Mouse (Mus musculus) forebrain, postnatal 0 days (tissue): ENCODE measurements around the gene Tcp1. TPM values are rescaled to one million over a fixed set of nuclear protein-coding genes. Genes with fewer than 3 reads are reported as not detected.
A peak's percentile ranks its signal among the peaks of the same experiment; 100 is the strongest.
"Not testable (repeated sequence)": the region's sequence is repeated elsewhere in the genome, so short reads cannot be mapped to it uniquely, and the experiment has no call there.

Experiments used
- ATAC-seq: fragments of 200-750 bp; cut with Nextera tagmentation; 2 replicates; pipeline ENCODE4 v1.8.0; 2017; ENCODE audit warnings: mild to moderate bottlenecking, moderate library complexity
- DNase-seq: peaks from one replicate; pipeline ENCODE4 v3.0.0-alpha.2; 2015
- H3K27ac ChIP-seq: fragments of 300-500 bp; sonication (generic); 2 replicates; pipeline ENCODE4 v1.5.1; 2014; ENCODE audit warnings: low read depth, mild to moderate bottlenecking, antibody characterized with exemption, low read length, moderate library complexity, mixed read lengths
- H3K27me3 ChIP-seq: fragments of 300-500 bp; sonication (generic); 2 replicates; pipeline ENCODE4 v1.6.1; 2014; ENCODE audit warnings: mild to moderate bottlenecking, low read length, mixed read lengths; ENCODE audit not compliant: insufficient read depth
- H3K36me3 ChIP-seq: fragments of 300-500 bp; sonication (generic); 2 replicates; pipeline ENCODE4 v1.6.1; 2014; ENCODE audit warnings: mild to moderate bottlenecking, moderate library complexity; ENCODE audit not compliant: insufficient read depth
- H3K4me1 ChIP-seq: fragments of 300-500 bp; sonication (generic); 2 replicates; pipeline ENCODE4 v1.6.1; 2014; ENCODE audit warnings: antibody characterized with exemption; ENCODE audit not compliant: insufficient read depth
- H3K4me2 ChIP-seq: fragments of 300-500 bp; sonication (generic); 2 replicates; pipeline ENCODE4 v1.6.1; 2014; ENCODE audit warnings: low read depth, mild to moderate bottlenecking, moderate library complexity
- H3K4me3 ChIP-seq: fragments of 300-500 bp; sonication (generic); 2 replicates; pipeline ENCODE4 v1.5.1; 2014; ENCODE audit warnings: low read depth, low read length, mixed read lengths
- H3K9ac ChIP-seq: fragments of 300-500 bp; sonication (generic); 2 replicates; pipeline ENCODE4 v1.6.1; 2014; ENCODE audit warnings: mild to moderate bottlenecking
- H3K9me3 ChIP-seq: fragments of 300-500 bp; sonication (generic); 2 replicates; pipeline ENCODE4 v1.6.1; 2016; ENCODE audit warnings: low read length
- CTCF ChIP-seq: sonication (generic); IDR thresholded peaks from 2 replicates; pipeline ENCODE4 v1.5.1; 2016; ENCODE audit warnings: antibody characterized with exemption, control low read depth, low read depth
- WGBS: fragments of 180-500 bp; shearing (Covaris S2); extraction: QIAGEN DNeasy Blood & Tissue Kit; methylation state at CpG from one replicate; pipeline ENCODE4 v1.1.7; 2014; 5-methylcytosine and 5-hydroxymethylcytosine counted together
- polyA plus RNA-seq: library from polyadenylated mRNA; unstranded; fragments of >200 nt; fragmentation: Nextera tagmentation; extraction: Ambion mirVana; gene quantifications from 2 replicates; pipeline ENCODE4 v1.2.1, GENCODE M21; 2015
- total RNA-seq: library from RNA; depleted of rRNA; stranded (reverse); fragments of >200 nt; gene quantifications from 2 replicates; pipeline ENCODE4 v1.2.3, GENCODE M21; 2014

Tcp1 gene
- total and polyA plus RNA-seq, 2 experiments from 2014 or later, result 418 to 432 TPM

- TF ChIP-seq CTCF, result no peak
- H3K4me3 ChIP-seq, result no peak overlapping the region
- DNase-seq, result no peak
- H3K9ac ChIP-seq, result no peak overlapping the region
- no peaks in the 10 kb centered on the region for H3K4me1 ChIP-seq
- 85% methylated on average over 2 of the region's 2 CpGs for WGBS
- no peaks in the 10 kb centered on the region for H3K27me3 ChIP-seq
- H3K4me2 ChIP-seq, result no peak overlapping the region
- no peaks in the 10 kb centered on the region for H3K9me3 ChIP-seq
- no peak for ATAC-seq
- peaks cover 6% of the 10 kb centered on the region; the same call in 1 of the 2 replicates for H3K36me3 ChIP-seq
- no peak overlapping the region for H3K27ac ChIP-seq
Measured at GRCm38 (mm10) chr17:12937412-12937970, 22.0 kb downstream of the Tcp1 start.

GRCm38 (mm10) chr17:12938077-12938476 lies 22.6 kb downstream of the Tcp1 start:
- Histone ChIP-seq H3K4me3 (no peak overlapping the region), H3K27me3 (no peaks in the 10 kb centered on the region), H3K27ac (no peak overlapping the region), H3K36me3 (peaks cover 12% of the 10 kb centered on the region), H3K9ac (no peak overlapping the region), H3K9me3 (no peaks in the 10 kb centered on the region), H3K4me2 (no peak overlapping the region), H3K4me1 (no peaks in the 10 kb centered on the region)
- 15% methylated on average over 2 of the region's 2 CpGs for WGBS
- TF ChIP-seq CTCF, result no peak
- peak; percentile 26; the same call in 1 of the 2 replicates for ATAC-seq
- no peak for DNase-seq

DNA sequence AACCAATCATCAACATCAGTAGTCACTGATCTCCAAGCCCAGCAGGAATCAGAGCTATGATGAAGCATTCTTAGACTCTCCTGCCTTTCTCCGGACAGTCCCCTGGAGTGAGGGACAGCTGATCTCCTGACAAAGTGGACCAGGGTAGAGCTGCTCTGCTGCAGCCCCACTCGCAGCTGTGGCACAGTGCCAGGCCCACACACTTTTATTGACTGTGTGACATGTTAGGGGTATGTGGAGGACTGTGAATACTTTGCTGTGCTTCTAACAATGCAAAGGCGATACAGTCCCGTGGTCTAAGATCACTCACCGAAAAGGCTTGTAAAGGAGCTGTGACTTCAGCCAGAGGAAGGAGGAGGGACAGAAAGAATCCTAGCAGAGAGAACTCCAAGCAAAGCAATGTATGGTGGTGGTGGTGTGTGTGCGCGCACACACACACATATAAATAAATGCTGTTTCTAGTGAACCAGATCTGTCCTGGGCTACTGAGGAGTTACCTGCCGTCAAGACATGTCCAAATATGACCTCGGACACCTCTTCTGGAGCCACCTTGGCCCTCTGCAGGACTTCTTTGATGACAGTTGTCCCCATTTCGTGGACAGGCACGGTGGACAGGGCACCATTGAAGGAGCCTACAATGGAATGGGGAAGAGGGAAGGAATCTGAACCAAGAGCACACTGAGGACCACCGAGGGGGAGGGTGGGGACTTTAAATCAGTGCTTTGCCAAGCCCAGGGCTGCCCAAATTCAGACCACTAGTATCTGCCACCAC lies 24.1 kb downstream of the Tcp1 start:
- not testable (repeated sequence) for H3K4me1 ChIP-seq, H3K9ac ChIP-seq, H3K9me3 ChIP-seq, DNase-seq, H3K27me3 ChIP-seq, H3K27ac ChIP-seq, H3K4me3 ChIP-seq
- WGBS, result 36% methylated on average over 2 of the region's 12 CpGs
- ATAC-seq, result peak; percentile 47; the same call in 1 of the 2 replicates
- peak overlapping the region; percentile 44 for H3K4me2 ChIP-seq
- H3K36me3 ChIP-seq, result peaks cover 22% of the 10 kb centered on the region

DNA sequence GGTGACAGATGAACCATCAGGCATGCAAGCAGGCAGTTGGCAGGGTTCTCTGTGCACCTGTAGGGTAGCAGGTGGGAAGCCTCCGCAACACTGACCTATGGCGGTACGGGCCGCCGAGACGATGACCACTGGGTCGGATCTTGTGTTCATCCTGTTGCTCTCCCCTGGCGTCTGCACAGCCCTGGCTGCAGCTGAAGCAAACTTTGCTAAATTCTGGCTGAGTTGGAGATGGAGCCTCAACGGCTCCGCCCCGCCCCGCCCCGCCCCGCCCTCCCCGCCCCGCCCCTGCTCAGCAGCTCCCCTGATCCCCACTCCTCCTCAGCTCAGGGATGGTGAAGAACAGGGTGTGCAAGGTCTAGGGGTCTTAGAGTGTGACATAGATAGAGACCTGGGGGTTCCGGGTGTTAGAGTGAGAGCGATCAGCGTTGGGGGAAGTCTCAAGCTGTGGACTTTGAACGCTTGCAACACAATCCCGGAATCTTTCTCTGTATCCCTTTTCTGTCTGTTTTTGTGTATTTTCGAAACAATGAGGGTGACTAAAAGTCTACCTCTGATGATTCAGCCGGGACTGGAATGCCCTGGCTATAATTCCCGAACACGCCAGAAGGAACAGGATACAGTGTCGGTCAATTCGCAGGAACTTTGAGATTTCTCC lies 24.8 kb downstream of the Tcp1 start, which contains the start of gene Acat3:
Gene Acat3 (minus strand): TSS at position 450 of the 655 bp plus-strand sequence.
- DNase-seq, result no peak
- H3K9me3 ChIP-seq, result no peaks in the 10 kb centered on the region
- whole genome bisulfite sequencing, result 12% methylated on average over 27 of the region's 27 CpGs
- peak; percentile 54 for ATAC-seq
- no peaks in the 10 kb centered on the region for H3K27me3 ChIP-seq
- H3K4me1 ChIP-seq, result no peaks in the 10 kb centered on the region
- peak within 1 kb of the TSS; percentile 44 for H3K4me2 ChIP-seq
- no peak for TF ChIP-seq CTCF
- H3K27ac ChIP-seq, result no peak within 1 kb of the TSS
- peak within 1 kb of the TSS; percentile 22; the same call in 1 of the 2 replicates for H3K9ac ChIP-seq
- H3K4me3 ChIP-seq, result peak within 1 kb of the TSS; percentile 19
- peaks cover 29% of the 10 kb centered on the region for H3K36me3 ChIP-seq

GRCm38 (mm10) chr17:12941543-12942260 lies 26.2 kb downstream of the Tcp1 start:
- 74% methylated on average over 8 of the region's 8 CpGs for WGBS
- no peak for TF ChIP-seq CTCF

GRCm38 (mm10) chr17:12942459-12943162 lies 27.1 kb downstream of the Tcp1 start:
- DNase-seq (no peak), ATAC-seq (no peak)
- peaks cover 41% of the 10 kb centered on the region for H3K36me3 ChIP-seq
- no peaks in the 10 kb centered on the region for H3K9me3 ChIP-seq
- 94% methylated on average over 6 of the region's 6 CpGs for WGBS
- no peak for TF ChIP-seq CTCF
- H3K27me3 ChIP-seq, result no peaks in the 10 kb centered on the region
- H3K27ac ChIP-seq, result no peak overlapping the region
- H3K9ac ChIP-seq, result no peak overlapping the region
- no peaks in the 10 kb centered on the region for H3K4me1 ChIP-seq
- no peak overlapping the region for H3K4me3 ChIP-seq
- no peak overlapping the region for H3K4me2 ChIP-seq

More at GRCm38 (mm10) chr17:12941543-12942260, 26.2 kb downstream of the Tcp1 start:
- H3K4me1 ChIP-seq, result no peaks in the 10 kb centered on the region
- H3K9me3 ChIP-seq, result no peaks in the 10 kb centered on the region
- H3K27me3 ChIP-seq, result no peaks in the 10 kb centered on the region
- H3K4me3 ChIP-seq, result no peak overlapping the region
- peaks cover 39% of the 10 kb centered on the region for H3K36me3 ChIP-seq
- H3K4me2 ChIP-seq, result no peak overlapping the region
- H3K9ac ChIP-seq, result no peak overlapping the region
- DNase-seq, result no peak
- no peak for ATAC-seq
- no peak overlapping the region for H3K27ac ChIP-seq
